Mouse (Mus musculus): Measurements from ENCODE around the gene Galnt18.

GRCm38 (mm10) chr7:111537946-111538345 is 241.8 kb downstream of the Galnt18 start:
- TF ChIP-seq CTCF (IDR thresholded peaks at IDR 0.05; ENCODE audit: borderline replicate concordance, control insufficient read depth, extremely low read depth, insufficient read depth, low read length, poor library complexity) (no peak), POLR2A (IDR thresholded peaks at IDR 0.05; ENCODE audit: control insufficient read depth, extremely low read depth, insufficient read depth, low read length, poor library complexity) (no peak)
